Mouse (Mus musculus): ENCODE results near the gene Cox7a2.

Gene Cox7a2

DNA sequence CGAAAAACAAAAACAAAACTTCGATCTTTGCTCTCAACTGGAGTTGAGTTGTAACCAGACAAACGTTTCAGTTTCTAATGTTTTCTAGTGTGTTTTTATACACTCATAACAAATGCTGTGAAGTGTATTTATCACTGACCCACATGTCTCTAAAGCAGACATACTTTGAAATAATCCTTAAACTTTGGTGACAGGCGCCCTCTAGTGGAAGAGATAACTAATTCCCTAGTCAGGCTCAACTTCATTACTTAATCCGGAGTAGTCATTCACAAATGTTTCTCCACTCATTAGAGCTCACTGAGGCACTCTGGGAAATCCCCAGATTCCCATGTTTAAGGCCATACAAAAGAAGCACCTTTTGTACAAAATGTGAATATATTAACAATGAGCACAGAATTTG, 36.6 kb downstream of the Cox7a2 start:
- peak in 1 of 2 experiments; percentile 14 for DNase-seq

DNA sequence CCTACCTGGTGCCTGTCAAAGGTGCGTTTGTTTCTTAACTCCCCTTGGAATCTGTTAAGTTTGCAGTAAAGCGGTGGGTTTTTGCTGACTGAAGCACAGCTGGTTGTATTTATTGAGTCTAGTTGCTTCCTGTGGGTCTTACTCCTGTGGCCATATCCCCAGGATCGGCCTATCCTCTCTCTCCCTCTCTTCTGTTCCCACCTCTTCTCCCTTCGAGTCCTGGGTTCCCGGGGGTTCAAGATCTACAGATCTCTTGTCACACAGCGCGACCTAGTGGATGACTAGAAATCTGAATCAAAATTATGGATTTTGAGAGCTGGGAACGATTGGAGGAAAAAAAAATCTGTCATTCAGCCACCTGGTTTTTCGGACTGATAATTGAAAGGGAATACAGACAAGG, 38.6 kb downstream of the Cox7a2 start:
- DNase-seq, result peak; percentile 27 to 65

DNA sequence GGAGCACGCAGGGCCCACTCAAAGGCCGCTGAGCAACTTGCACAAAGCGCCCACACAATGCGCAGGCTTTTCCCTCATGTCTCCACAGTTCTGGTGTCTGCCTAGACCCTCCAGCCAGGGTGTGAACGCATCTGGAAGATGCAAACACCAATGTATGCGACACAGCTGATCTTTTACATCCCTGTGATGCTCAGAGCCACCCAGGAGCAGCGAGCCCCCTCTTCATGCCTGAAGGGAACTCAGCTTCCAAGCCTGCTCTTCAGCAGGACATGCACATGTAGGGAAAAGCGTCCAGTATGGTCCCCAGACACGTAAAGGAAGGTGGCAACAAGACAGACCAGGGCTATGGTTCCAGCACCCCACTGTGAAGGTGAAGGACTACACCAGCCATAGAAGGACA, 39.5 kb downstream of the Cox7a2 start:
- DNase-seq, result no peak

DNA sequence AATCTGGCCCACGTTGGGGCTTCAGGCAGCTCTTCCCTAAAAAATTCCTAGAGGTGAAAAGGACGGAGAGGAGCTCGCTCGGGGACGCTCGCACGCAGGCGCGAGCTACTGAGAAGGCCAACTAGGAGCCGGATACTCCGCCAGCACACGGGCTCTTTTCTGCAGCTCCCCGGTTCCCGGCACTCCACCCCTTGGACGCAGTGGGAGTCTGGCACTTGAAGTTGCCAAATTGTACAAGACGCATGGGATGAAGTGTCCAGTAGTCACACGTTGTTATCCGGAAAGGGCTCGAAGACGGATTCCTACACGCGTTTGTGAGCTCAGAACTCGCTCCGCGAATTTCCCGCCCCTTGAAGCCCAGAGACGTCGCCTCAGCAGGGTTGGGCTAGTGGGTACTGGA, 40.2 kb downstream of the Cox7a2 start:
- DNase-seq, result peak; percentile 38 to 57

DNA sequence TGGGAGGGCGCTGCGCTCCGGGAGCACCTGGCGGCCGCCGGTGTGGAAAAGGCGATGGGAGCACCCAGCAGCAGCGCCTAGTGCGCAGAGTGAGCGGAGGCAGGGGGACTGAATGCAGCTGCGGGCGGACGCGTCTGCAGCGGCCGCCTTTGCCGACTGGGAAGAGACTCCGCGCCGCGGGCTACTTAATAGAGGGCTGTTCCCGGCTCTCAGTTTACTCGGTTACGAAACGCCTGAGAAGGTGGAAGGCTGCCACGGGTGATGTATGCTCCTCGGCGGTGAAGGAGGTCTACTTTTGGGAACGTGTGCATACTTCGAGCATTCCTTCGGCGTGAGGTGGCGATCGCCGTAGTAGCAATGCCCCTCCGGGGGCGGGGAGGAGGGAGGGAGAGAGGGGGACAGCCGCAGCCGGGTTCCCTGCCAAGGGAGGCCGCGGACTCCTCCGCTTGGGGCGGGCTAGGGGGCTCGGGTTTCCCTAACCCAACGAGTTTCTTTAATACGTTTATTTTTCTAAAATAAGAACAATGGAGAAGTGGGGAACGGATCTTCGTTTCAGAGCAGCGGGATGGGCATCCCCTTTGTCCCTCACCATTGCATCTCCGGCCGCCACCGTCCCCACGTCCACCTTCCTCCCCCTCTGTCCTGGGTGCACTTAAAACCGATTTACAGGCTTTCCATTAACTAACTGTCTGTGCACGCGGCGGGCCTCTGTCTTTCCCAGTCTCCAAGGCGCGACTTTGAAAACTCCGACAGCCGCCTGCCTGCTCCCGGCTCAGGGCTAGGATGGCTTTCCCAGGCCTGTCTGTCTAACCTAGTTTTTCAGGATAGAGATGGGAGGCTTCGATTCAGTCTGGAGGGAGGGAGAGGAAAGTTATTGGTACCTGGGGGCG, 41.0 kb downstream of the Cox7a2 start, which contains the start of gene Col12a1:
Gene Col12a1, minus strand, starts transcription at position 351 of the 890 bp plus-strand sequence.
- DNase-seq, result peak; percentile 81 to 88

DNA sequence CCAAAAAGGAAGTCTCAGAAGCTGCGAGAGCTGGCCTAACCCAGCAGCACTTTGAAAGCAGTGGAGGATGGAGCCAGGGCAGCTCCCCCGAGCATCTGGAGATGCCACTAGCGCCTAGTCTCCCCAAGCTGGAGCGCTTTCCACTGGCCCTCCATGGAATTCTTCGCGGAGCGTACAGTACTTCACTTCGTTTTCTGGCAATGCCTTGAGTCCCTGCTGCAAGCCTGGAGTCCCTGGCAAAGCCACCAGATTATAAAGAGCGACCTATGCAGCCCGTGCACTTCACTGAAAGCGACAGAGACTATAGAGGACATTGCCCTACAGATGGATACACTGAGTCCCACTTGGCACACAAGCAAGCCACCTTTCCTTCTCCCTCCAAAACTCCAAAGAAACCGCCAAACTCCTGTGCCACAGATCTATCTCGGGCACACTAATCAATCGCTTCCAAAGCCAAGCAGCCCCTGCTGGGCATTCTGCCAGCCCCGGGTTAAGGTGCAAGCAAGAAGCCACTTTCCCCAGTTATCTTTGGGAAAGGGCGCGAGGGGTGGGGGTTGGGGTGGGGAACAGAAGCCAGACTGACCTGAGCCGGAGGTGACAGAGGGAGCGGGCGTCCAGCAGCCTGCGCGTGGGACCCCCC, 41.7 kb downstream of the Cox7a2 start:
- DNase-seq, result peak; percentile 30 to 31

DNA sequence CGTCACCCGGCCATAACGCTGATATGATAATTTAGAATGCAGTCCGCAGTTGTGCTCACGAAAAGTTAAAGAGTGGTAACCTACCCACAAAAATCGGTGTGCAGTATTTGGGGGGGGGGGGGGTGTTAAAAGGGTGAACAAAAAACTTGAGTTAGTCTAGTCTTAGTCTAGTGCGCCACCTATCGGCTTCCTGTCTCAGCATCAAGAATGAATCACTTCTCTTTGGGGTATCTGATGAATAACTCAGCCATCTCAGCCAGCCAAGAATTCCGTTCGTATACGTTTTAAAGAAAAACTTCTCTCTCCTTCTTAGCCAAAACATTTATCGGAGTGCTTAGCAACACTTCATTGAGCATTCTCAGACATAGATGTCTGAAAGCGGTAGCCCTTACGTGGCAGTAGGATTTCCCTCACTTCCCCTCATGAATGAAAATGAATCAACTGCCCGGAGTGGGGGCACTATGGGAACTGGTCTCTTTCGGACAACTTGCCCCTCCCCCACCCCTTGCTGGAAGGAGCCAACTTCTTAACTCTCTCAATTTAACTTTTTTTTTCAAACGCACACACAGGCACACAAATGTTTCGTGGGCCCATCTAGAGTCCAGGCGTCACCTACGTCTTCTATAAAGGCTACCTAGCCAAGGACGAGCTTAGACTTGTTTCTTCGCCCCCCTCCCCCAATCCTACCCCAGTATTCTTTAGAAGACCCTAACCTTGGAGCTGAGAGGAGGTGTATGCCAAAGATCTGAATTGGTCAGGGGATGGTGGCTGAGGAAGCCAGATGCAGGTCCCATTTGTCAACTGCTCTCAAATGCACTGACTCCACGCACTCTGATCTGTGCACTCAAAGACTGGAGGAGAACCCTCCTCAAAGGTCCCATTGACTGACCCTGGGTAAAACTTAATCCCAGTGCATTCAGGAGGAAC, 42.5 kb downstream of the Cox7a2 start:
- peak in 1 of 2 experiments; percentile 73 for DNase-seq

DNA sequence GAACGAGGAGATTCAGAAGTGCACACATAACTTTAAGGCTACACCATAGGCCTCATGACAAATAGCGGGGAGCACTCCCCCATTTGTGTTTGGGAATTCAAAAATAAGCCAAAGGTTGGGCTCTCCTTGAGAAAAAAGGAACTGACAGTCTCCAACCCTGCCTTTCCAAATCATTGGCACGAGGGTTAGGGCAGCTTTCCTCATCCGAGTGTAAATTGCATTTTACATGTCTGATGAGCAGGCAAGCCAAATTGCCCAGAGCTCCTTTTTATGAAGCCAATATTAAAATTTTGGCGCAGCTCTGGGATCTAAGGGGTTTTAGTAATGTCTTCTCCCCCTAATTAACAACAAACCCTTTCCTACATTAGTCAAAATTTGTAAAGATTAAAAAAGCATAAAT, 43.2 kb downstream of the Cox7a2 start:
- DNase-seq, result no peak

DNA sequence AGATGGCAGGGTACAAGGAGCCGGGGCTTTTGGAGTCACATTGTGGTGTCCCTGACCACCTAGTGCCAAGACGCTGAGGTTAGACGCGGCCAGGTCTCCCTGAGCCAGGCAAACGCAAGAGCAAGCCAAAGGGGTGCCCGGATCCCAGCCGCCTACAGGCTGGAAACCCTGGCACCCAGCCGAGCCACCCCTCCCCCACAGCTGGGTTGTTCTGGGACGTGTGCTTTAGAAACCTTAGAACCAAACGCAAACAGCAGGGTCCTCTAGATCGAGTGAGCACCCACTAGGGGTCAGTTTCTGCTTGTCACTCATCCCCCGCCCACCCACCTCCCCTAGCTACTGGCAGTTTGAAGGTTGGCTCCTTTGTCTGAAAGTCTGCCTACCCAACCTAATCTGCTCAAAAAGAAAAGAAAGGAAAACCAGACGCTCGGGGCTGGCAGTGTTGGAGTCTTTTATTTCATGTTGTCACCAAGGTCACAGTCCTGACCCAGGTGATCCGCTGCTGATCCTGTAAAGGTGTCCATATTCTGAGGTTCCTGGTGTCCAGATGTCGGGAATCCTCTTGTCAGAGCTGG, 45.1 kb downstream of the Cox7a2 start:
- DNase-seq, result peak; percentile 80 to 83

Measured in lung, postnatal 4 days (tissue).